Mouse (Mus musculus) heart, embryonic 12.5 days (tissue): ENCODE results near the gene Lrmda. TPM values are rescaled to one million over a fixed set of nuclear protein-coding genes. Genes with fewer than 3 reads are reported as not detected.

Source experiments
- ATAC-seq: fragments of 200-750 bp; cut with Nextera tagmentation; 2 replicates; pipeline ENCODE4 v1.8.0; 2017; ENCODE audit warnings: moderate TSS enrichment, moderate library complexity; ENCODE audit not compliant: insufficient number of reproducible peaks, low FRiP score
- H3K27ac ChIP-seq: fragments of 300-500 bp; sonication (generic); 2 replicates; pipeline ENCODE4 v1.5.1; 2016; ENCODE audit warnings: mild to moderate bottlenecking, moderate library complexity; ENCODE audit not compliant: poor library complexity, severe bottlenecking
- H3K27me3 ChIP-seq: fragments of 300-500 bp; sonication (generic); replicated peaks from 2 replicates; pipeline ENCODE4 v1.6.1; 2016; ENCODE audit warnings: mild to moderate bottlenecking, moderate library complexity
- H3K36me3 ChIP-seq: fragments of 300-500 bp; sonication (generic); 2 replicates; pipeline ENCODE4 v1.6.1; 2016; ENCODE audit warnings: mild to moderate bottlenecking, moderate library complexity
- H3K4me1 ChIP-seq: fragments of 300-500 bp; sonication (generic); replicated peaks from 2 replicates; pipeline ENCODE4 v1.6.1; 2016; ENCODE audit warnings: mild to moderate bottlenecking
- H3K4me2 ChIP-seq: fragments of 300-500 bp; sonication (generic); 2 replicates; pipeline ENCODE4 v1.6.1; 2016; ENCODE audit warnings: mild to moderate bottlenecking, moderate library complexity
- H3K4me3 ChIP-seq: fragments of 300-500 bp; sonication (generic); 2 replicates; pipeline ENCODE4 v1.5.1; 2016; ENCODE audit warnings: mild to moderate bottlenecking
- H3K9ac ChIP-seq: fragments of 300-500 bp; sonication (generic); 2 replicates; pipeline ENCODE4 v1.6.1; 2016; ENCODE audit warnings: mild to moderate bottlenecking, moderate library complexity
- H3K9me3 ChIP-seq: fragments of 300-500 bp; sonication (generic); replicated peaks from 2 replicates; pipeline ENCODE4 v1.6.1; 2016; ENCODE audit warnings: mild to moderate bottlenecking, moderate library complexity
- WGBS: fragments of 180-500 bp; shearing (Covaris S2); methylation state at CpG from one replicate; pipeline ENCODE4 v1.1.7; 2016; 5-methylcytosine and 5-hydroxymethylcytosine counted together
- polyA plus RNA-seq: library from polyadenylated mRNA; unstranded; fragments of >200 nt; fragmentation: Nextera tagmentation; extraction: Ambion mirVana; gene quantifications from 2 replicates; pipeline ENCODE4 v1.2.1, GENCODE M21; 2016

The Lrmda gene
- polyA plus RNA-seq, 1 experiment from 2014 or later: 1.0 TPM

DNA sequence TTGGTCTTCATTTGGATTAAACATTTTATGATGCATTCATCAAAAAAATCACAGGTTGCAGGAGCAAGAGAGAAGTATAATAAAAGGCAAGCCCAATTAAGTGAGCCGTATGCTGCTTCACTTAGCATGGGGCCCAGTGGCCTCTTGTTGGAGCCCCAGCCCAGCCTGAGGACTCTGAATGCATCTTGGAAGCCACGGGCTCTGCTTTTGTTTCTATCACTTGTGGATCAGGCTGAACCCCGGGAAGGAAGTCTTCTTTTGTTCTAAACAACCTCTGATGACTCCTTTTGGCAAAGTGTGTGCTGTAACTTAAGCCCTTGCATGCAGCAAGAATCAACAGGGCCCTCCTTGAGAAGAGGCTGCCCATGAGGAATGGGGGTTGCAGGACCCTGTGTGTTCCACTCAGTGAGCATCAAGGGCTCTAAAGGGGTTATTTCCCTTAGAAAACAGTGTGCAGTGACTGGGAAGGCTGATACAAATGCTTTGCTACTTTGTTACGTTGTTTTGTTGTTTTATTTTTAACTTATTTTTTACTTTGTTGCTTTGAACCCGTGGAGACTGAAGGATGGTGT is 789.2 kb downstream of the Lrmda start:
- 43% methylated on average over 5 of the region's 5 CpGs for WGBS
- Histone ChIP-seq H3K27me3 (no peaks in the 10 kb centered on the region), H3K9me3 (no peaks in the 10 kb centered on the region), H3K9ac (no peak overlapping the region), H3K4me2 (0 out of 2 replicates have a peak overlapping the region, but pooled peaks have one; percentile 77), H3K4me3 (no peak overlapping the region), H3K36me3 (no peaks in the 10 kb centered on the region), H3K27ac (no peak overlapping the region), H3K4me1 (peaks cover 23% of the 10 kb centered on the region)
- no peak for ATAC-seq

DNA sequence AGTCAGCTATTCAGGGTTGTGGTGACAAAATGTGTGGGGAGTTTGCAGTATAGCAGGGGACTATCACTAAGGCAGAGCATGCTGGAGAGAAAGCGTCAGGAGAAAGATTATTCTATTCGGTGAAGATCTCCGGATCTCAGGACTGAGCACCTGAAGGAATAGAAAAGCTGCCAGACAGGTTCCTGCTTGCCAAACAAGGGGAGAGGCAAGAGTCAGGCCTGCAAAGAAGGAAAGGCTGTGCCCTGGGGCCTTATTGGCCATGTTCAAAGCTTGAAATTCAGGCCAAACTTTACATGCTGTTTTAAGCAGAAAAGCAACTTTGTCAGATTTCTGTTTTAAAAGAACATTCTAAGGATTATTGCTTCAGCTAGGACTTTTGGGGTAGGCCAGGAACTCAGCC is 789.7 kb downstream of the Lrmda start:
- H3K27ac ChIP-seq: no peak overlapping the region
- peaks cover 23% of the 10 kb centered on the region for H3K4me1 ChIP-seq
- no peaks in the 10 kb centered on the region for H3K36me3 ChIP-seq

GRCm38 (mm10) chr14:22810531-22810930 is 791.0 kb downstream of the Lrmda start:
- Histone ChIP-seq H3K9me3 (no peaks in the 10 kb centered on the region), H3K4me1 (peaks cover 19% of the 10 kb centered on the region), H3K4me2 (no peak overlapping the region), H3K4me3 (no peak overlapping the region), H3K27me3 (no peaks in the 10 kb centered on the region), H3K9ac (no peak overlapping the region), H3K36me3 (no peaks in the 10 kb centered on the region), H3K27ac (no peak overlapping the region)
- WGBS: 47% methylated on average over 1 of the region's 1 CpGs
- no peak for ATAC-seq

More for the DNA sequence above, 789.7 kb downstream of the Lrmda start:
- WGBS: 79% methylated on average over 3 of the region's 3 CpGs
- no peak overlapping the region for H3K9ac ChIP-seq
- no peaks in the 10 kb centered on the region for H3K27me3 ChIP-seq
- no peak overlapping the region for H3K4me3 ChIP-seq
- no peaks in the 10 kb centered on the region for H3K9me3 ChIP-seq
- ATAC-seq: no peak
- no peak overlapping the region for H3K4me2 ChIP-seq

DNA sequence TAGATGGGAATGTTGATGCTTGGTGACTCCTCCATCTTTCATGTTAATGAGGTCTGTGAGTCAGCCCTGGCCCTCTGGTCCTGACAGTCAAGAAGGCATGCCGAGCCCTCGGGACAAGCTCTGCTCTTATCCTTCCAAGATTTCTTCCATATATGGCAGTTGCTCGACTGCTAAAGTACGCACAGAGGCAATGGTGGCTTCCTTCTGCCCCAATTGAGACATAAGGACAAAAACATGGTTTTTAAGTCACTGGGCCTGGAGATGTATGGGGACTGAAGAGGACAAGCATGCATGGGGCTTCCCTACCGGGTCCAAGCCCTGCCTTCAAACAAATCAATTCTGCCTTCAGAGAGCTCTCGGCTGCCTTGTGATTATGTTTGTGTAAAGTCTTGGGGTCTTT is 793.3 kb downstream of the Lrmda start:
- Histone ChIP-seq H3K36me3 (no peaks in the 10 kb centered on the region), H3K4me3 (no peak overlapping the region), H3K27ac (no peak overlapping the region), H3K27me3 (no peaks in the 10 kb centered on the region), H3K9me3 (no peaks in the 10 kb centered on the region), H3K4me2 (no peak overlapping the region; the same call in 1 of the 2 replicates), H3K4me1 (peaks cover 12% of the 10 kb centered on the region), H3K9ac (no peak overlapping the region)
- no peak for ATAC-seq
- 37% methylated on average over 6 of the region's 6 CpGs for WGBS

- WGBS: 43% methylated on average over 7 of the region's 7 CpGs
- ATAC-seq: no peak
- peaks cover 7% of the 10 kb centered on the region for H3K4me1 ChIP-seq
These were observed 793.9 kb downstream of the Lrmda start for GRCm38 (mm10) chr14:22813389-22813788.

DNA sequence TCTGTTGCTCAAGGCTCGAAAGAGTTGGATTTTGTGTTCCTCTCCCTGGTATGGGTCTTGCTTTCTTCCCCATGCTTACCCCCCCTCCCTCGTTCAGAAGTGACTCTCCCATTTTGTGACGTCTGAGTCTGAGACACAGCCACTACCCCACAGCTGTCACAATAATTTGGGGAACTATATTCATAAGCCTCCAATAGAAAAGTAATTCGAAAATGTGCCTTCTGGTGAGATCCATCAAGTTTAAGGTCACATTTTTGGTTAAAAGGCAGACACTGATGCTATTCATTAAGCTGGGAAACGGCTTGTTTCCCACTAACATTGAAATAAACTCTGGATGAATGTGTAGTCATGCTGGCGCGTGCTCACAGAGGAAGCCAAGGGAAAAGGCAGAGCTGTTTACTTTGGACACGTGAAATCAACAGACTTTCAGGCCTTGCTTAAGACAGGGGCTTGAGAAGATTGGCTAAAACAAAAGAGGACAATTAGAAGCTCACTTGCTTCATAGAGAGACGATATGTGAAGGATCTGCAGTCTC is 795.4 kb downstream of the Lrmda start:
- WGBS: 73% methylated on average over 9 of the region's 9 CpGs
- H3K4me2 ChIP-seq: no peak overlapping the region
- H3K36me3 ChIP-seq: no peaks in the 10 kb centered on the region
- peaks cover 4% of the 10 kb centered on the region for H3K4me1 ChIP-seq
- ATAC-seq: no peak
- no peak overlapping the region for H3K27ac ChIP-seq
- H3K9me3 ChIP-seq: no peaks in the 10 kb centered on the region
- no peak overlapping the region for H3K9ac ChIP-seq
- H3K27me3 ChIP-seq: no peaks in the 10 kb centered on the region
- no peak overlapping the region for H3K4me3 ChIP-seq

More at GRCm38 (mm10) chr14:22813389-22813788, 793.9 kb downstream of the Lrmda start:
- no peaks in the 10 kb centered on the region for H3K27me3 ChIP-seq
- no peak overlapping the region for H3K27ac ChIP-seq
- H3K4me3 ChIP-seq: no peak overlapping the region
- no peaks in the 10 kb centered on the region for H3K9me3 ChIP-seq
- H3K36me3 ChIP-seq: no peaks in the 10 kb centered on the region
- no peak overlapping the region for H3K9ac ChIP-seq
- no peak overlapping the region for H3K4me2 ChIP-seq

GRCm38 (mm10) chr14:22817346-22818201 is 798.1 kb downstream of the Lrmda start:
- Histone ChIP-seq H3K9ac (no peak overlapping the region), H3K36me3 (no peaks in the 10 kb centered on the region)
- WGBS: 68% methylated on average over 6 of the region's 6 CpGs

GRCm38 (mm10) chr14:22818202-22818530 is 798.7 kb downstream of the Lrmda start:
- no peaks in the 10 kb centered on the region for H3K9me3 ChIP-seq
- H3K4me3 ChIP-seq: no peak overlapping the region
- H3K36me3 ChIP-seq: no peaks in the 10 kb centered on the region
- 65% methylated on average over 3 of the region's 3 CpGs for WGBS
- H3K9ac ChIP-seq: no peak overlapping the region
- H3K4me2 ChIP-seq: no peak overlapping the region
- H3K4me1 ChIP-seq: no peaks in the 10 kb centered on the region
- no peaks in the 10 kb centered on the region for H3K27me3 ChIP-seq
- H3K27ac ChIP-seq: no peak overlapping the region
- ATAC-seq: no peak

More at GRCm38 (mm10) chr14:22817346-22818201, 798.1 kb downstream of the Lrmda start:
- no peak for ATAC-seq
- peaks cover 4% of the 10 kb centered on the region for H3K4me1 ChIP-seq
- no peaks in the 10 kb centered on the region for H3K9me3 ChIP-seq
- no peak overlapping the region for H3K4me2 ChIP-seq
- no peaks in the 10 kb centered on the region for H3K27me3 ChIP-seq
- H3K27ac ChIP-seq: no peak overlapping the region
- H3K4me3 ChIP-seq: no peak overlapping the region

DNA sequence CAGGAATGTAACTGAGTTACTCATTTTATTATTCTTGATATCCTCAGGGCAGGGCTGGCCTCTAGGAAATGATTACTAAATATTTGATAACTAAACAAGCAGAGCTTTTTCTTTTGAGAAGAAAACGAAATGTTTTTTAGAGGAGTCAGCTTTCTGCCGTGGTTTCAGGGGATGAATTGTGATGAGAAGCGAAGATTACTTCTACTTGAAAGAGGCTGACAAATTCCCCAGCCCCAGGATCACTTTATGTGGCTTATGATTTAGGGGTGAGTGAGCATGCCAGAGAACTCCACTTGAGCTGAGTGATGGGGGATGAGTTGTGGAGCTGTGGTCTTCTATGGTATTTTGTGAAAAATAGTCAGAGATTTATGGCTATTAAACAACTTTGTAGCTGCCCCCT is 803.4 kb downstream of the Lrmda start:
- H3K27ac ChIP-seq: no peak overlapping the region
- no peaks in the 10 kb centered on the region for H3K4me1 ChIP-seq
- no peaks in the 10 kb centered on the region for H3K9me3 ChIP-seq
- H3K36me3 ChIP-seq: no peaks in the 10 kb centered on the region
- no peak overlapping the region for H3K9ac ChIP-seq
- WGBS: 55% methylated on average over 3 of the region's 3 CpGs
- no peak for ATAC-seq
- H3K27me3 ChIP-seq: no peaks in the 10 kb centered on the region
- H3K4me2 ChIP-seq: no peak overlapping the region
- H3K4me3 ChIP-seq: no peak overlapping the region

DNA sequence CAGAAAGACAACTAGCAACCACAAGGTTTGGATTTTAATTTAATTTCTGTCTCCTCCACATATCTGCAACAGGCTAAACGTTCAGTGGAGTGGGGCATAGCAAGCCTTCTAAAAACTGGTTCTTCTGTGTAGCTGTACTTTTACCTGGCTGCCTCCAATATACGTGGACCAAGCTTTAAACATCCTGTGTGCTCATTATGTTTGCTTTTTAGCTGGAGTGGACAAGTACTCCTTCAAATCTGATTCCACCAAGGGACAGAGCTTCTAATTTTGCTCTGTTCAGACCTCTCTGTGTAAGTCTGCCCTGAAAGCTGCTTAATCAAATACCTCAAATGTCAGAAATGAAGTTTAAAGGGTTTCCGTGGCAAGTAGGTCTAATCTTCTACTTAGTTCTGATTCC is 807.3 kb downstream of the Lrmda start:
- ATAC-seq: no peak
- Histone ChIP-seq H3K36me3 (no peaks in the 10 kb centered on the region), H3K9ac (no peak overlapping the region), H3K27ac (no peak overlapping the region), H3K9me3 (no peaks in the 10 kb centered on the region), H3K4me3 (no peak overlapping the region), H3K4me1 (no peaks in the 10 kb centered on the region), H3K27me3 (no peaks in the 10 kb centered on the region), H3K4me2 (no peak overlapping the region)
- WGBS: 59% methylated on average over 3 of the region's 3 CpGs

GRCm38 (mm10) chr14:22837058-22837457 is 817.5 kb downstream of the Lrmda start:
- Histone ChIP-seq H3K36me3 (no peaks in the 10 kb centered on the region), H3K9ac (no peak overlapping the region), H3K4me3 (no peak overlapping the region), H3K27ac (no peak overlapping the region), H3K27me3 (no peaks in the 10 kb centered on the region), H3K9me3 (no peaks in the 10 kb centered on the region), H3K4me2 (no peak overlapping the region), H3K4me1 (no peaks in the 10 kb centered on the region)
- no peak for ATAC-seq
